Mouse (Mus musculus): ENCODE measurements around the gene Dop1b. TPM values are rescaled to one million over a fixed set of nuclear protein-coding genes. Genes with fewer than 3 reads are reported as not detected.

Dop1b gene
- polyA plus RNA-seq, 1 experiment, result 13.4 TPM

GRCm38 (mm10) chr16:93709217-93709616 lies 2.5 kb upstream of the Dop1b start:
- H3ac ChIP-seq (ENCODE audit: control insufficient read depth, insufficient read length), result no peak overlapping the region
- no peak overlapping the region for H3K4me3 ChIP-seq
- no peaks in the 10 kb centered on the region for H3K79me2 ChIP-seq (ENCODE audit: control insufficient read depth, insufficient read depth)
- peaks cover 13% of the 10 kb centered on the region for H3K27me3 ChIP-seq (ENCODE audit: control insufficient read depth, insufficient read depth, insufficient read length)
- H3K4me2 ChIP-seq (ENCODE audit: low read depth), result no peak overlapping the region
- TF ChIP-seq SRF (IDR thresholded peaks at IDR 0.05; ENCODE audit: control insufficient read depth, insufficient read length, low read depth) (no peak), POLR2AphosphoS2 (IDR thresholded peaks at IDR 0.05; ENCODE audit: insufficient read length, low read depth) (no peak), MAX (IDR thresholded peaks at IDR 0.05; ENCODE audit: low read depth) (no peak), TCF12 (IDR thresholded peaks at IDR 0.05; ENCODE audit: insufficient read depth, poor library complexity, severe bottlenecking) (no peak), TCF3 (IDR thresholded peaks at IDR 0.05; ENCODE audit: insufficient read length, low read depth) (no peak), REST (IDR thresholded peaks at IDR 0.05; ENCODE audit: insufficient read depth, insufficient read length) (no peak), POLR2A (IDR thresholded peaks at IDR 0.05; ENCODE audit: insufficient read length, low read depth) (no peak), MYOG (IDR thresholded peaks at IDR 0.05; ENCODE audit: control insufficient read depth in 1 of 3, insufficient read depth in 1 of 3, insufficient read length in 2 of 3, low read depth in 2 of 3) (no peak), USF1 (IDR thresholded peaks at IDR 0.05; ENCODE audit: low read depth) (no peak), MYOD1 (IDR thresholded peaks at IDR 0.05; ENCODE audit: control insufficient read depth in 1 of 3, insufficient read length in 2 of 3, low read depth in 2 of 3) (no peak), E2F4 (IDR thresholded peaks at IDR 0.05; ENCODE audit: insufficient read depth) (no peak), CEBPB (IDR thresholded peaks at IDR 0.05; ENCODE audit: insufficient read depth, poor library complexity, severe bottlenecking) (no peak)
- no peaks in the 10 kb centered on the region for H3K36me3 ChIP-seq (ENCODE audit: control insufficient read depth, insufficient read depth)

GRCm38 (mm10) chr16:93710924-93711323 lies 780 bp upstream of the Dop1b start:
- TF ChIP-seq MYOG (IDR thresholded peaks at IDR 0.05; ENCODE audit: control insufficient read depth in 1 of 3, insufficient read depth in 1 of 3, insufficient read length in 2 of 3, low read depth in 2 of 3) (no peak), TCF3 (IDR thresholded peaks at IDR 0.05; ENCODE audit: insufficient read length, low read depth) (no peak), POLR2A (IDR thresholded peaks at IDR 0.05; ENCODE audit: insufficient read length, low read depth) (no peak), MYOD1 (IDR thresholded peaks at IDR 0.05; ENCODE audit: control insufficient read depth in 1 of 3, insufficient read length in 2 of 3, low read depth in 2 of 3) (no peak), E2F4 (IDR thresholded peaks at IDR 0.05; ENCODE audit: insufficient read depth) (no peak)
- Histone ChIP-seq H3K4me3 (peak overlapping the region; percentile 25), H3K79me2 (ENCODE audit: control insufficient read depth, insufficient read depth) (no peaks in the 10 kb centered on the region), H3ac (ENCODE audit: control insufficient read depth, insufficient read length) (no peak overlapping the region), H3K4me2 (ENCODE audit: low read depth) (peak overlapping the region; percentile 55), H3K27me3 (ENCODE audit: control insufficient read depth, insufficient read depth, insufficient read length) (peaks cover 13% of the 10 kb centered on the region), H3K36me3 (ENCODE audit: control insufficient read depth, insufficient read depth) (no peaks in the 10 kb centered on the region)

GRCm38 (mm10) chr16:93712189-93712885 lies 633 bp downstream of the Dop1b start:
- Histone ChIP-seq H3K4me3 (peak overlapping the region; percentile 25), H3K4me2 (ENCODE audit: low read depth) (peak overlapping the region; percentile 98), H3K36me3 (ENCODE audit: control insufficient read depth, insufficient read depth) (no peaks in the 10 kb centered on the region), H3K27me3 (ENCODE audit: control insufficient read depth, insufficient read depth, insufficient read length) (peaks cover 7% of the 10 kb centered on the region), H3K79me2 (ENCODE audit: control insufficient read depth, insufficient read depth) (no peaks in the 10 kb centered on the region), H3ac (ENCODE audit: control insufficient read depth, insufficient read length) (peak overlapping the region; percentile 63)
- TF ChIP-seq MYOG (IDR thresholded peaks at IDR 0.05; ENCODE audit: control insufficient read depth in 1 of 3, insufficient read depth in 1 of 3, insufficient read length in 2 of 3, low read depth in 2 of 3) (peak in 1 of 3 experiments; percentile 0), REST (IDR thresholded peaks at IDR 0.05; ENCODE audit: insufficient read depth, insufficient read length) (no peak)

- TF ChIP-seq USF1 (IDR thresholded peaks at IDR 0.05; ENCODE audit: low read depth) (no peak), TCF3 (IDR thresholded peaks at IDR 0.05; ENCODE audit: insufficient read length, low read depth) (no peak), TCF12 (IDR thresholded peaks at IDR 0.05; ENCODE audit: insufficient read depth, poor library complexity, severe bottlenecking) (no peak), MYOD1 (IDR thresholded peaks at IDR 0.05; ENCODE audit: control insufficient read depth in 1 of 3, insufficient read length in 2 of 3, low read depth in 2 of 3) (no peak), MYOG (IDR thresholded peaks at IDR 0.05; ENCODE audit: control insufficient read depth in 1 of 3, insufficient read depth in 1 of 3, insufficient read length in 2 of 3, low read depth in 2 of 3) (no peak), SRF (IDR thresholded peaks at IDR 0.05; ENCODE audit: control insufficient read depth, insufficient read length, low read depth) (no peak), POLR2AphosphoS2 (IDR thresholded peaks at IDR 0.05; ENCODE audit: insufficient read length, low read depth) (no peak), MAX (IDR thresholded peaks at IDR 0.05; ENCODE audit: low read depth) (no peak), POLR2A (IDR thresholded peaks at IDR 0.05; ENCODE audit: insufficient read length, low read depth) (no peak), E2F4 (IDR thresholded peaks at IDR 0.05; ENCODE audit: insufficient read depth) (no peak), REST (IDR thresholded peaks at IDR 0.05; ENCODE audit: insufficient read depth, insufficient read length) (no peak), CEBPB (IDR thresholded peaks at IDR 0.05; ENCODE audit: insufficient read depth, poor library complexity, severe bottlenecking) (no peak)
- H3K4me2 ChIP-seq (ENCODE audit: low read depth), result peak overlapping the region; percentile 98
- H3K4me3 ChIP-seq, result peak overlapping the region; percentile 25
- H3K27me3 ChIP-seq (ENCODE audit: control insufficient read depth, insufficient read depth, insufficient read length), result peaks cover 1% of the 10 kb centered on the region
- no peak overlapping the region for H3ac ChIP-seq (ENCODE audit: control insufficient read depth, insufficient read length)
- H3K36me3 ChIP-seq (ENCODE audit: control insufficient read depth, insufficient read depth), result no peaks in the 10 kb centered on the region
- no peaks in the 10 kb centered on the region for H3K79me2 ChIP-seq (ENCODE audit: control insufficient read depth, insufficient read depth)
Observed at GRCm38 (mm10) chr16:93712966-93713365, 1.3 kb downstream of the Dop1b start.

GRCm38 (mm10) chr16:93714426-93714825 lies 2.7 kb downstream of the Dop1b start:
- H3K36me3 ChIP-seq (ENCODE audit: control insufficient read depth, insufficient read depth), result no peaks in the 10 kb centered on the region

More at GRCm38 (mm10) chr16:93714426-93714825, 2.7 kb downstream of the Dop1b start:
- Histone ChIP-seq H3ac (ENCODE audit: control insufficient read depth, insufficient read length) (no peak overlapping the region), H3K4me3 (no peak overlapping the region), H3K4me2 (ENCODE audit: low read depth) (peak overlapping the region; percentile 20), H3K79me2 (ENCODE audit: control insufficient read depth, insufficient read depth) (no peaks in the 10 kb centered on the region), H3K27me3 (ENCODE audit: control insufficient read depth, insufficient read depth, insufficient read length) (no peaks in the 10 kb centered on the region)
- no peak for TF ChIP-seq CEBPB (IDR thresholded peaks at IDR 0.05; ENCODE audit: insufficient read depth, poor library complexity, severe bottlenecking)
- no peak for TF ChIP-seq POLR2A (IDR thresholded peaks at IDR 0.05; ENCODE audit: insufficient read length, low read depth)
- no peak for TF ChIP-seq MYOG (IDR thresholded peaks at IDR 0.05; ENCODE audit: control insufficient read depth in 1 of 3, insufficient read depth in 1 of 3, insufficient read length in 2 of 3, low read depth in 2 of 3)
- no peak for TF ChIP-seq POLR2AphosphoS2 (IDR thresholded peaks at IDR 0.05; ENCODE audit: insufficient read length, low read depth)
- TF ChIP-seq REST (IDR thresholded peaks at IDR 0.05; ENCODE audit: insufficient read depth, insufficient read length), result no peak
- TF ChIP-seq TCF3 (IDR thresholded peaks at IDR 0.05; ENCODE audit: insufficient read length, low read depth), result no peak
- no peak for TF ChIP-seq USF1 (IDR thresholded peaks at IDR 0.05; ENCODE audit: low read depth)
- no peak for TF ChIP-seq TCF12 (IDR thresholded peaks at IDR 0.05; ENCODE audit: insufficient read depth, poor library complexity, severe bottlenecking)
- no peak for TF ChIP-seq MAX (IDR thresholded peaks at IDR 0.05; ENCODE audit: low read depth)
- TF ChIP-seq SRF (IDR thresholded peaks at IDR 0.05; ENCODE audit: control insufficient read depth, insufficient read length, low read depth), result no peak
- TF ChIP-seq MYOD1 (IDR thresholded peaks at IDR 0.05; ENCODE audit: control insufficient read depth in 1 of 3, insufficient read length in 2 of 3, low read depth in 2 of 3), result no peak
- TF ChIP-seq E2F4 (IDR thresholded peaks at IDR 0.05; ENCODE audit: insufficient read depth), result no peak

Measured in myocyte (in vitro differentiated cells).